Mouse (Mus musculus): ENCODE measurements at regions not wholly inside any gene's neighbourhood (a gene's known extent, or its start where the extent isn't known, plus 50 kb on each side); places are given as distances from the start of the nearest gene placed in this dataset.

DNA sequence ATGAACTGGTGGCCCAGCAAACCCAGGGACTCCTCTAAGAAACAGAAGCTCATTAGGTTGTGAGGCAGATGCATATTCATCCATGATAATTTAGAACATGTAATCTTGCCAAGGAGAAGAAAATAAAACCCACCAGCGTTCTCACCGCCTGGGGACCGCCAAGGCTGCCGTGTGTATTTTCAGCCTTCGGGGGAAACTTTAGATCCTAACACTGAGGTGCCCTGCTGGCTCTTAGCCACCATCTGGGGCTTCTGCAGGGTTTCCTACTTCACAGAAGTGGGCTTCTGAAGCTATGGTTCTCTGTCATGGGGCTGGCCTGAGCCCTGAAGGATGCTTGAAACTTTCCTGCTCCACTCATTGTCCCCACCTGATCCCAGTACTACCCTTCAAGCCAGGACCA is 90.8 kb upstream of the Kcng1 start:
- Histone ChIP-seq H3K4me2 (ENCODE audit: insufficient read depth, low read depth, poor library complexity, severe bottlenecking) (no peak overlapping the region), H3K9ac (ENCODE audit: insufficient read depth, low read depth) (no peak overlapping the region), H3K4me1 (ENCODE audit: control insufficient read depth in 1 of 2, insufficient read depth in 2 of 2) (no peaks in the 10 kb centered on the region), H3K4me3 (replicated peaks in 1 of 3; ENCODE audit: low read depth in 2 of 3, low read length in 2 of 3, poor library complexity in 1 of 3) (no peak overlapping the region), H3K27ac (ENCODE audit: insufficient read depth, low read depth) (no peak overlapping the region), H3K79me2 (replicated peaks; ENCODE audit: control insufficient read depth, extremely low read depth, insufficient read depth, poor library complexity, severe bottlenecking) (no peaks in the 10 kb centered on the region), H3K36me3 (replicated peaks in 1 of 2; ENCODE audit: control insufficient read depth in 1 of 2, insufficient read depth in 1 of 2, low read length in 1 of 2) (no peaks in the 10 kb centered on the region), H3K9me3 (replicated peaks; ENCODE audit: low read length) (peaks cover 27% of the 10 kb centered on the region), H3K27me3 (replicated peaks) (peaks cover 48% of the 10 kb centered on the region)
- DNase-seq (ENCODE audit: extremely low read depth): no peak
- dilution Hi-C loops (cut with MboI; ENCODE audit: extremely low pct_ligation_motif_present, extremely low pct_unique_long_range_greater_than_20kb, low sequenced_read_pairs): no loop called here
- in situ Hi-C loops (cut with MboI; ENCODE audit: low pct_ligation_motif_present, low pct_unique_long_range_greater_than_20kb, low sequenced_read_pairs): no loop called here
- TF ChIP-seq RAD21 (IDR thresholded peaks at IDR 0.05; ENCODE audit: low read depth, low read length) (no peak), KAT2A (IDR thresholded peaks at IDR 0.05; ENCODE audit: insufficient replicate concordance, low read length) (no peak), MAX (IDR thresholded peaks at IDR 0.05; ENCODE audit: low read length) (no peak), USF1 (IDR thresholded peaks at IDR 0.05; ENCODE audit: low read depth, low read length) (no peak), GABPA (IDR thresholded peaks at IDR 0.05; ENCODE audit: insufficient replicate concordance, low read depth, low read length) (no peak)

DNA sequence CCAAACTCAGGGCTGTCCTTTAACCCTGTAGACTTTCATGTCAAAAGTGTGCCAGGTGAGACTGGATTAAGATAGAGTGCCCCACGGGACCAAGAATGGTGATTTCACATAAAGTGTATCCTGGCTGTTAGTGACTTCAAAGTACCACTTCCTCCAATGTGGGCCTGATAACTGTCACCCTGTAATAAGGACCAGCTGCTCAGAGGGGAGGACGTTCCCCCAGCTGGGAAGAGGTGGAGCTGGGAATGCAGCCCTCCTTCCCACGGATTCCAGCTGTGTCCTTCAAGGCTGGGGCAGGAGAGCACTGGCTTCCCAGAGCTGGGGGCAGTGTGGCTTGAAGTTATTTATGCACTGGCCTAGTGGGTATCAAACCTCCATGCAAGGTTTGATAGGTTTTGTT is 89.7 kb upstream of the Kcng1 start:
- TF ChIP-seq NRF1 (IDR thresholded peaks at IDR 0.05; ENCODE audit: low read depth, low read length) (no peak), MAZ (IDR thresholded peaks at IDR 0.05; ENCODE audit: low read depth, low read length) (no peak), CHD1 (IDR thresholded peaks at IDR 0.05; ENCODE audit: low read depth, low read length) (no peak), JUND (conservative IDR thresholded peaks at IDR 0.05; ENCODE audit: low read depth, low read length) (no peak), CHD2 (IDR thresholded peaks at IDR 0.05; ENCODE audit: low read length) (no peak), TBP (conservative IDR thresholded peaks at IDR 0.05; ENCODE audit: low read depth, low read length) (no peak), CTCF (conservative IDR thresholded peaks at IDR 0.05 in 1 of 2, IDR thresholded peaks at IDR 0.05 in 1 of 2; ENCODE audit: low read depth in 2 of 2, low read length in 2 of 2) (no peak), HCFC1 (IDR thresholded peaks at IDR 0.05; ENCODE audit: low read depth, low read length) (no peak), TCF12 (IDR thresholded peaks at IDR 0.05; ENCODE audit: low read depth, low read length) (no peak), SMC3 (IDR thresholded peaks at IDR 0.05; ENCODE audit: low read depth, low read length) (no peak), ETS1 (conservative IDR thresholded peaks at IDR 0.05; ENCODE audit: low read depth, low read length) (no peak), UBTF (IDR thresholded peaks at IDR 0.05; ENCODE audit: low read depth, low read length) (no peak), SIN3A (IDR thresholded peaks at IDR 0.05; ENCODE audit: low read length) (no peak), POLR2A (IDR thresholded peaks at IDR 0.05; ENCODE audit: low read depth, low read length) (no peak), RCOR1 (conservative IDR thresholded peaks at IDR 0.05; ENCODE audit: low read depth, low read length) (no peak), E2F4 (IDR thresholded peaks at IDR 0.05; ENCODE audit: insufficient replicate concordance, low read depth, low read length) (no peak), USF1 (IDR thresholded peaks at IDR 0.05; ENCODE audit: low read depth, low read length) (no peak), MEF2A (IDR thresholded peaks at IDR 0.05; ENCODE audit: borderline replicate concordance, low read depth, low read length) (no peak), USF2 (conservative IDR thresholded peaks at IDR 0.05; ENCODE audit: low read depth, low read length) (no peak)
- Histone ChIP-seq H3K4me2 (ENCODE audit: insufficient read depth, low read depth, poor library complexity, severe bottlenecking) (no peak overlapping the region), H3K36me3 (replicated peaks in 1 of 2; ENCODE audit: control insufficient read depth in 1 of 2, insufficient read depth in 1 of 2, low read length in 1 of 2) (no peaks in the 10 kb centered on the region), H3K9me3 (replicated peaks; ENCODE audit: low read length) (peaks cover 20% of the 10 kb centered on the region), H3K79me2 (replicated peaks; ENCODE audit: control insufficient read depth, extremely low read depth, insufficient read depth, poor library complexity, severe bottlenecking) (no peaks in the 10 kb centered on the region), H3K4me3 (replicated peaks in 1 of 3; ENCODE audit: low read depth in 2 of 3, low read length in 2 of 3, poor library complexity in 1 of 3) (no peak overlapping the region), H3K4me1 (ENCODE audit: control insufficient read depth in 1 of 2, insufficient read depth in 2 of 2) (no peaks in the 10 kb centered on the region), H3K9ac (ENCODE audit: insufficient read depth, low read depth) (no peak overlapping the region), H3K27ac (ENCODE audit: insufficient read depth, low read depth) (no peak overlapping the region), H3K27me3 (replicated peaks) (peaks cover 48% of the 10 kb centered on the region)
- in situ Hi-C loops (cut with MboI; ENCODE audit: low pct_ligation_motif_present, low pct_unique_long_range_greater_than_20kb, low sequenced_read_pairs) (no loop called here), dilution Hi-C loops (cut with MboI; ENCODE audit: extremely low pct_ligation_motif_present, extremely low pct_unique_long_range_greater_than_20kb, low sequenced_read_pairs) (no loop called here)
- DNase-seq (ENCODE audit: extremely low read depth): no peak

Data from CH12.LX (cell line).